Comparison of ENCODE assay signal across 11 mouse cellular contexts in genomic region chr2:152928219-152928987, GRCm38 (mm10). TPM values are rescaled to one million over a fixed set of nuclear protein-coding genes. Genes with fewer than 3 reads are reported as not detected.
DNase-seq lines count a peak whose midpoint lies in the region; ATAC-seq and TF ChIP-seq lines count a peak whose summit lies in the region.
"Had no signal": no experiment of that assay in that cellular context is flagged by ENCODE, and none has a peak within 500 bp of the region (broad histone marks: within the 10 kb centered on the region; RNA-seq: fewer than 3 reads in every experiment).

No protein-coding gene starts in this region.

- no peak for DNase-seq in intestine, embryonic 14.5 days (ENCODE audit: low spot score)
- no peak for DNase-seq in neural tube, embryonic 10.5 days (ENCODE audit: extremely low spot score, low spot score)
- DNase-seq in left cerebral cortex, postnatal 10 days (ENCODE audit: extremely low spot score in 1 of 2, low spot score in 2 of 2), result no peak
- DNase-seq: cerebellum, adult 11 months; gastrocnemius, postnatal 14 days; thymus, postnatal 4 days had no signal

- no peaks in the 10 kb centered on the region for H3K36me3 ChIP-seq in intestine, embryonic 14.5 days (ENCODE audit: control insufficient read depth, insufficient read depth, low read length)
- no peaks in the 10 kb centered on the region for H3K36me3 ChIP-seq in intestine, postnatal 0 days (ENCODE audit: control insufficient read depth, insufficient read depth)
- no peaks in the 10 kb centered on the region for H3K36me3 ChIP-seq in neural tube, embryonic 13.5 days
- no peaks in the 10 kb centered on the region for H3K36me3 ChIP-seq in heart, embryonic 14.5 days (ENCODE audit: control insufficient read depth, insufficient read depth, low read length)
- H3K36me3 ChIP-seq in stomach, embryonic 15.5 days, result no peaks in the 10 kb centered on the region
- H3K36me3 ChIP-seq in midbrain, embryonic 15.5 days (replicated peaks), result no peaks in the 10 kb centered on the region

- H3K9ac ChIP-seq in intestine, embryonic 14.5 days (ENCODE audit: low read length), result no peak overlapping the region
- no peak overlapping the region for H3K9ac ChIP-seq in intestine, postnatal 0 days (ENCODE audit: low read depth, low read length)
- H3K9ac ChIP-seq in neural tube, embryonic 13.5 days, result peak overlapping the region; percentile 34; the same call in 1 of the 2 replicates
- no peak overlapping the region for H3K9ac ChIP-seq in heart, embryonic 14.5 days (ENCODE audit: low read length)
- no peak overlapping the region for H3K9ac ChIP-seq in stomach, embryonic 15.5 days
- H3K9ac ChIP-seq in midbrain, embryonic 15.5 days, result no peak overlapping the region

- H3K27ac ChIP-seq in intestine, embryonic 14.5 days (ENCODE audit: low read depth), result peak overlapping the region; percentile 40; the same call in 1 of the 2 replicates
- H3K27ac ChIP-seq in intestine, postnatal 0 days (ENCODE audit: low read depth, low read length), result no peak overlapping the region
- H3K27ac ChIP-seq in neural tube, embryonic 13.5 days (replicated peaks), result no peak overlapping the region
- H3K27ac ChIP-seq in heart, embryonic 14.5 days (replicated peaks in 1 of 2; ENCODE audit: control insufficient read depth in 1 of 2, insufficient read depth in 1 of 2, low read depth in 2 of 2, low read length in 2 of 2), result peak overlapping the region; percentile 47 to 61
- H3K27ac ChIP-seq in stomach, embryonic 15.5 days, result peak overlapping the region; percentile 48
- no peak overlapping the region for H3K27ac ChIP-seq in midbrain, embryonic 15.5 days

- H3K4me1 ChIP-seq in intestine, embryonic 14.5 days (replicated peaks; ENCODE audit: control insufficient read depth, insufficient read depth, low read length), result peaks cover 9% of the 10 kb centered on the region
- H3K4me1 ChIP-seq in intestine, postnatal 0 days (replicated peaks; ENCODE audit: control insufficient read depth, insufficient read depth, low read length), result no peaks in the 10 kb centered on the region
- peaks cover 15% of the 10 kb centered on the region for H3K4me1 ChIP-seq in neural tube, embryonic 13.5 days (replicated peaks)
- peaks cover 25 to 34% of the 10 kb centered on the region in 2 experiments for H3K4me1 ChIP-seq in heart, embryonic 14.5 days (ENCODE audit: control insufficient read depth in 2 of 2, insufficient read depth in 2 of 2, low read length in 2 of 2)
- peaks cover 36% of the 10 kb centered on the region for H3K4me1 ChIP-seq in stomach, embryonic 15.5 days
- H3K4me1 ChIP-seq in midbrain, embryonic 15.5 days, result no peaks in the 10 kb centered on the region

- intact Hi-C loops in left cerebral cortex, postnatal 10 days (cut with DNase I), result no loop called here

- no peak overlapping the region for H3K4me2 ChIP-seq in intestine, embryonic 14.5 days (ENCODE audit: low read length)
- H3K4me2 ChIP-seq in intestine, postnatal 0 days (replicated peaks; ENCODE audit: low read depth), result no peak overlapping the region
- H3K4me2 ChIP-seq in neural tube, embryonic 13.5 days, result no peak overlapping the region
- H3K4me2 ChIP-seq in heart, embryonic 14.5 days (ENCODE audit: low read length), result no peak overlapping the region
- no peak overlapping the region for H3K4me2 ChIP-seq in stomach, embryonic 15.5 days
- H3K4me2 ChIP-seq in midbrain, embryonic 15.5 days, result no peak overlapping the region

- no peaks in the 10 kb centered on the region for H3K27me3 ChIP-seq in intestine, embryonic 14.5 days (replicated peaks; ENCODE audit: control insufficient read depth, insufficient read depth, low read length)
- no peaks in the 10 kb centered on the region for H3K27me3 ChIP-seq in intestine, postnatal 0 days (replicated peaks; ENCODE audit: control insufficient read depth, insufficient read depth, low read length)
- peaks cover 3% of the 10 kb centered on the region; the same call in 1 of the 2 replicates for H3K27me3 ChIP-seq in neural tube, embryonic 13.5 days
- no peaks in the 10 kb centered on the region for H3K27me3 ChIP-seq in heart, embryonic 14.5 days (ENCODE audit: control insufficient read depth, insufficient read depth, low read length)
- H3K27me3 ChIP-seq in stomach, embryonic 15.5 days (replicated peaks), result 0 out of 2 replicates have a peak, but pooled peaks cover 4% of the 10 kb centered on the region
- no peaks in the 10 kb centered on the region for H3K27me3 ChIP-seq in midbrain, embryonic 15.5 days (replicated peaks)

- 43% methylated on average over 14 of the region's 14 CpGs for WGBS in intestine, embryonic 14.5 days
- whole genome bisulfite sequencing in intestine, postnatal 0 days, result 56% methylated on average over 14 of the region's 14 CpGs
- 56% methylated on average over 14 of the region's 14 CpGs for WGBS in neural tube, embryonic 13.5 days
- 53% methylated on average over 14 of the region's 14 CpGs for WGBS in heart, embryonic 14.5 days
- WGBS in stomach, embryonic 15.5 days, result 45% methylated on average over 14 of the region's 14 CpGs
- WGBS in midbrain, embryonic 15.5 days, result 57% methylated on average over 14 of the region's 14 CpGs

- no peak for TF ChIP-seq CTCF in intestine, postnatal 0 days (IDR thresholded peaks at IDR 0.05; ENCODE audit: low read depth)

- H3K4me3 ChIP-seq in intestine, embryonic 14.5 days (ENCODE audit: low read depth, low read length), result no peak overlapping the region
- no peak overlapping the region for H3K4me3 ChIP-seq in intestine, postnatal 0 days (ENCODE audit: low read depth, low read length)
- no peak overlapping the region for H3K4me3 ChIP-seq in neural tube, embryonic 13.5 days
- no peak overlapping the region for H3K4me3 ChIP-seq in heart, embryonic 14.5 days (ENCODE audit: control insufficient read depth in 1 of 2, insufficient read depth in 1 of 2, low read depth in 1 of 2, low read length in 2 of 2)
- H3K4me3 ChIP-seq in stomach, embryonic 15.5 days (replicated peaks), result no peak overlapping the region
- H3K4me3 ChIP-seq in midbrain, embryonic 15.5 days, result no peak overlapping the region

- ATAC-seq in intestine, embryonic 14.5 days (replicated peaks; ENCODE audit: low FRiP score, low TSS enrichment, low read depth), result no peak
- ATAC-seq in intestine, postnatal 0 days, result no peak
- no peak for ATAC-seq in neural tube, embryonic 13.5 days (ENCODE audit: low read depth)
- ATAC-seq in heart, embryonic 14.5 days (ENCODE audit: insufficient number of reproducible peaks, insufficient read depth, low FRiP score, low read depth), result no peak
- no peak for ATAC-seq in stomach, embryonic 15.5 days (ENCODE audit: insufficient read depth, low FRiP score, low read depth)
- no peak for ATAC-seq in midbrain, embryonic 15.5 days (replicated peaks)

- H3K9me3 ChIP-seq in intestine, embryonic 14.5 days (ENCODE audit: control insufficient read depth, low read length), result no peaks in the 10 kb centered on the region
- no peaks in the 10 kb centered on the region for H3K9me3 ChIP-seq in intestine, postnatal 0 days (ENCODE audit: control insufficient read depth)
- H3K9me3 ChIP-seq in neural tube, embryonic 13.5 days, result no peaks in the 10 kb centered on the region
- H3K9me3 ChIP-seq in heart, embryonic 14.5 days (ENCODE audit: control insufficient read depth, low read length), result no peaks in the 10 kb centered on the region
- H3K9me3 ChIP-seq in stomach, embryonic 15.5 days, result no peaks in the 10 kb centered on the region
- no peaks in the 10 kb centered on the region for H3K9me3 ChIP-seq in midbrain, embryonic 15.5 days

RNA-seq across cellular contexts. Expression of gene Foxs1, which starts 4.6 kb away (rescaled TPM):
- 2.2 and 2.5 TPM in 2 replicates for polyA plus RNA-seq in intestine, embryonic 14.5 days (2014; fragmentation: Nextera tagmentation; extraction: Ambion mirVana)
- polyA plus RNA-seq in intestine, postnatal 0 days (2015; fragmentation: Nextera tagmentation; extraction: Ambion mirVana), result 2.1 and 2.9 TPM in 2 replicates
- polyA plus RNA-seq in neural tube, embryonic 13.5 days (2015; fragmentation: Nextera tagmentation; extraction: Ambion mirVana), result 3.5 and 3.6 TPM in 2 replicates
- polyA plus RNA-seq in heart, embryonic 14.5 days (2014; fragmentation: Nextera tagmentation; extraction: Ambion mirVana), result 5.3 and 5.6 TPM in 2 replicates
- 3.1 and 4.3 TPM in 2 replicates for polyA plus RNA-seq in stomach, embryonic 15.5 days (2015; fragmentation: Nextera tagmentation; extraction: Ambion mirVana)
- 1 to 10 TPM; 1.0 to 1.7 TPM for total RNA-seq in left cerebral cortex, postnatal 10 days (2021)
- 4.3 and 4.4 TPM in 2 replicates for polyA plus RNA-seq in midbrain, embryonic 15.5 days (2015; fragmentation: Nextera tagmentation; extraction: Ambion mirVana)

RNA-seq across cellular contexts. Expression of gene Mylk2, which starts 17.3 kb away (rescaled TPM):
- polyA plus RNA-seq in intestine, embryonic 14.5 days (2014; fragmentation: Nextera tagmentation; extraction: Ambion mirVana), result 0.09 TPM in 1 of 2 replicates, not detected in the other
- polyA plus RNA-seq in intestine, postnatal 0 days (2015; fragmentation: Nextera tagmentation; extraction: Ambion mirVana), result 0.07 TPM in 1 of 2 replicates, not detected in the other
- not detected in 2 replicates for polyA plus RNA-seq in neural tube, embryonic 13.5 days (2015; fragmentation: Nextera tagmentation; extraction: Ambion mirVana)
- polyA plus RNA-seq in heart, embryonic 14.5 days (2014; fragmentation: Nextera tagmentation; extraction: Ambion mirVana), result not detected in 2 replicates
- 0.08 and 0.19 TPM in 2 replicates for polyA plus RNA-seq in stomach, embryonic 15.5 days (2015; fragmentation: Nextera tagmentation; extraction: Ambion mirVana)
- not detected for total RNA-seq in left cerebral cortex, postnatal 10 days (2021)
- polyA plus RNA-seq in midbrain, embryonic 15.5 days (2015; fragmentation: Nextera tagmentation; extraction: Ambion mirVana), result not detected in 2 replicates

RNA-seq across cellular contexts. Expression of gene Dusp15, which starts 23.1 kb away (rescaled TPM):
- polyA plus RNA-seq in intestine, embryonic 14.5 days (2014; fragmentation: Nextera tagmentation; extraction: Ambion mirVana), result 0.09 and 0.11 TPM in 2 replicates
- 0.13 TPM in 1 of 2 replicates, not detected in the other for polyA plus RNA-seq in intestine, postnatal 0 days (2015; fragmentation: Nextera tagmentation; extraction: Ambion mirVana)
- polyA plus RNA-seq in neural tube, embryonic 13.5 days (2015; fragmentation: Nextera tagmentation; extraction: Ambion mirVana), result 7.8 and 9.9 TPM in 2 replicates
- polyA plus RNA-seq in heart, embryonic 14.5 days (2014; fragmentation: Nextera tagmentation; extraction: Ambion mirVana), result not detected in 2 replicates
- polyA plus RNA-seq in stomach, embryonic 15.5 days (2015; fragmentation: Nextera tagmentation; extraction: Ambion mirVana), result 0.23 and 0.45 TPM in 2 replicates
- total RNA-seq in left cerebral cortex, postnatal 10 days (2021), result 10 to 100 TPM; 20.1 to 23.6 TPM
- 9.9 and 14.0 TPM in 2 replicates for polyA plus RNA-seq in midbrain, embryonic 15.5 days (2015; fragmentation: Nextera tagmentation; extraction: Ambion mirVana)

RNA-seq across cellular contexts. Expression of gene Ttll9, which starts 33.9 kb away (rescaled TPM):
- 0.26 and 0.35 TPM in 2 replicates for polyA plus RNA-seq in intestine, embryonic 14.5 days (2014; fragmentation: Nextera tagmentation; extraction: Ambion mirVana)
- 0.65 TPM in 1 of 2 replicates, not detected in the other for polyA plus RNA-seq in intestine, postnatal 0 days (2015; fragmentation: Nextera tagmentation; extraction: Ambion mirVana)
- polyA plus RNA-seq in neural tube, embryonic 13.5 days (2015; fragmentation: Nextera tagmentation; extraction: Ambion mirVana), result 4.3 and 4.9 TPM in 2 replicates
- 0.30 TPM in 1 of 2 replicates, not detected in the other for polyA plus RNA-seq in heart, embryonic 14.5 days (2014; fragmentation: Nextera tagmentation; extraction: Ambion mirVana)
- 0.21 and 0.35 TPM in 2 replicates for polyA plus RNA-seq in stomach, embryonic 15.5 days (2015; fragmentation: Nextera tagmentation; extraction: Ambion mirVana)
- 1 to 10 TPM; 3.9 to 4.6 TPM for total RNA-seq in left cerebral cortex, postnatal 10 days (2021)
- 8.8 and 8.9 TPM in 2 replicates for polyA plus RNA-seq in midbrain, embryonic 15.5 days (2015; fragmentation: Nextera tagmentation; extraction: Ambion mirVana)
- total RNA-seq: gastrocnemius, postnatal 14 days had no signal

Comparison
In these comparisons a context has a peak if more than half of its experiments do, and no peak if none do; other contexts are left out.
1. H3K27ac ChIP-seq: peak in intestine, embryonic 14.5 days (single experiment), heart, embryonic 14.5 days (2 of 2) and stomach, embryonic 15.5 days (single experiment); none in intestine, postnatal 0 days (single experiment), neural tube, embryonic 13.5 days (single experiment) and midbrain, embryonic 15.5 days (single experiment).